Mouse (Mus musculus) leukemia stem cell, adult 10-12 weeks (primary cell): ENCODE results near the gene Ctns. TPM values are rescaled to one million over a fixed set of nuclear protein-coding genes. Genes with fewer than 3 reads are reported as not detected.

Experiments used
- polyA plus RNA-seq: library from polyadenylated mRNA; stranded (reverse); fragments of >175 nt; gene quantifications from 2 replicates; pipeline ENCODE4 v1.2.3, GENCODE M21; 2012; ENCODE audit warnings: low replicate concordance

Gene Ctns
- polyA plus RNA-seq = 1.7 and 5.4 TPM in 2 replicates

GRCm38 (mm10) chr11:73198603-73199229, at the start of gene Ctns:
Gene Ctns (minus strand): TSS chr11:73199042.

GRCm38 (mm10) chr11:73233992-73234391, 35.1 kb upstream of the Ctns start, which contains the start of gene Trpv1:
Gene Trpv1 (plus strand): TSS chr11:73234292.

DNA sequence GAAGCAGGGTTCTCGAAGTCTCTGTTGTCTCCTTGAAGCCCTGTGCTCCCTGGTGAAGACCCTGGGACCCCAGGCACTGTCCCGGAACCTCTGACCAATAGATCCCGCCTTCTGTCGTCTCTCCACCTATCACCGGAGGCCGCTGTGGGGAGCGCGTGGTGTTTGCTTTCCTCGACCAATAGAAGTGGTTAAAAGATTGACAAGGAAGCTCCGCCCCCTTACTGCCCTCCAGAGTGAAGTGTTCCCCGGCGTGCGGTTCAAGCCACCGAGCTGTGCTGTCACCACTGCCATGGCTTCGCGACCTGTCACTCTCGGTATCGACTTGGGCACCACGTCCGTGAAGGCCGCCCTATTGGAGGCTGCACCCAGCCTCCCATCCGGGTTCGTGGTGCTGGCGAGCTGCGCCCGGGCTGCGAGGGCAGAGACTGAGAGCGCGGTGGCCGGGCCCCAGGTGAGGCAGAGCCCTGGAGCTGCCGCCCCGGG, 429 bp upstream of the Ctns start, which contains the start of gene Shpk:
Shpk (plus strand) TSS at position 231 of the 483 bp plus-strand sequence.

DNA sequence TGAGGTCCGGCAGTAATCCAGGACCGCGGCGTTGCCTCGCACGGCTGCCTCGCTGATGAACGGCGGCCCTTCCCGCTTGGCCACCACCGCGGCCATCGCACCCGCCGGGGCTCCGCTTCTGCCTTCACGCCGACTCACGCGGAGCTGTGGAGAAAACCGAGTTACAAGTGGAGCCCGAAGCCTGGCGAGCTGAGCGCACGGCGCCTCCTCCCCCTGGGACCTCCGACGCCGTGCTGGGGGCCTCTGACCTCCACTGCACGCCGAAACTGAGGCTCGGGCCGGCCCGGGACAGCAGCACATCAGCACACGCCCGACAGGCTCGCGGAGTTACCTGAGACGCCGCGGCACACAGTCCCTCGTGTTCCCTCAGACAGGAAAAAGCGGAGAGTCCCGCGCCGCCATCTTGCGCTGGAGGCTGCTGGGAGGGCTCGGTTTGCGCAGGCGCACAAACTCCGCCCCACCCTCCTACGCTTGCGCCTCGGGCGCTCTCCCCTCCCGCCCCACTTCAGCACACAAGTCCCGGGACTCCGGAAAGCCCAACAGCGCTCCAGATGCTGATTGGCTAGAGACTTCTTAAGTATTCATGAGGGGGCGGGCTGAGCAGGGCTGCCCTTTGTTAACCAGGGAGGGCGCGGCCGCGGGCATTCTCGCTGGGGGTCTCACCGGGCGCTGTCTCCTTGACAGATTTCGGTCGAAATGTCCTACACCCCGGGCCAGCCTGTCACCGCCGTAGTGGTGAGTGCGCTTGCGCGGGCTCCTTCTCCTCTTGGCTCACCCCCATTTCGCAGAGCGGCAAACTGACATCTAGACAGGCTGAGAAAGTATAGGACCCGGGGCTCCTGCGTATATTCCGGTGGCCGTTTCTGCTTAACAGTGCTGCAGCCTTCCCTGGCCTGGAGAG, 22.0 kb downstream of the Ctns start, which contains the start of the genes Emc6 and Tax1bp3:
Emc6 (minus strand) TSS at position 430 of the 901 bp plus-strand sequence.
Tax1bp3 (plus strand) TSS at position 476 of the 901 bp plus-strand sequence.

GRCm38 (mm10) chr11:73159957-73160810, 38.7 kb downstream of the Ctns start, which contains the start of gene P2rx5:
Gene P2rx5 (plus strand): TSS chr11:73160421.

GRCm38 (mm10) chr11:73137591-73138501, 61.0 kb downstream of the Ctns start, which contains the start of gene Haspin:
Gene Haspin (minus strand): TSS chr11:73138294.

Other genes starting within 250 kb of the Ctns start
- gene Atp2a3, start 237.9 kb downstream of the Ctns start, polyA plus RNA-seq = 22.3 and 33.1 TPM in 2 replicates
- gene P2rx1, start 199.9 kb downstream of the Ctns start, polyA plus RNA-seq = 0.19 and 1.3 TPM in 2 replicates
- gene Camkk1, start 180.0 kb downstream of the Ctns start, polyA plus RNA-seq = 0.76 and 1.8 TPM in 2 replicates
- gene Ncbp3, start 151.3 kb downstream of the Ctns start, polyA plus RNA-seq = 1.4 and 2.6 TPM in 2 replicates
- gene Itgae, start 108.5 kb downstream of the Ctns start, polyA plus RNA-seq = 0.41 and 1.4 TPM in 2 replicates
- 26.7 and 29.4 TPM in 2 replicates for gene Haspin, start 60.7 kb downstream of the Ctns start, polyA plus RNA-seq
- not detected in 2 replicates for gene P2rx5, start 38.6 kb downstream of the Ctns start, polyA plus RNA-seq
- gene Emc6, start 22.0 kb downstream of the Ctns start, polyA plus RNA-seq = 322 and 510 TPM in 2 replicates
- 2.3 and 13.9 TPM in 2 replicates for gene Tax1bp3, start 22.0 kb downstream of the Ctns start, polyA plus RNA-seq
- gene Shpk, start 418 bp upstream of the Ctns start, polyA plus RNA-seq = 0.56 and 0.60 TPM in 2 replicates
- gene Trpv1, start 35.2 kb upstream of the Ctns start, polyA plus RNA-seq = not detected in 2 replicates
- not detected in 2 replicates for gene Trpv3, start 68.3 kb upstream of the Ctns start, polyA plus RNA-seq
- gene Aspa, start 130.6 kb upstream of the Ctns start, polyA plus RNA-seq = not detected in 2 replicates
- not detected in 2 replicates for gene Gm49340, start 130.7 kb upstream of the Ctns start, polyA plus RNA-seq
- gene Spata22, start 130.7 kb upstream of the Ctns start, polyA plus RNA-seq = not detected in 2 replicates
- gene Olfr20, start 151.7 kb upstream of the Ctns start, polyA plus RNA-seq = not detected in 2 replicates
- gene Olfr376, start 172.2 kb upstream of the Ctns start, polyA plus RNA-seq = not detected in 2 replicates
- gene Olfr1, start 200.6 kb upstream of the Ctns start, polyA plus RNA-seq = not detected in 2 replicates
- gene Olfr378, start 229.4 kb upstream of the Ctns start, polyA plus RNA-seq = not detected in 2 replicates